Mouse (Mus musculus) C2C12 (cell line): ENCODE measurements around the gene Itprip.

Experiments used
- CTCF ChIP-seq: IDR thresholded peaks from one replicate; pipeline ENCODE4 v1.5.1; 2011; ENCODE audit not compliant: control insufficient read depth, insufficient read depth, insufficient read length
- MAX ChIP-seq: IDR thresholded peaks from one replicate; pipeline ENCODE4 v1.6.1; 2011; ENCODE audit warnings: mild to moderate bottlenecking, control low read depth

- no peak for TF ChIP-seq MAX
- no peak for TF ChIP-seq CTCF
Observed at GRCm38 (mm10) chr19:47936938-47937337, 17.8 kb upstream of the Itprip start.
